Mouse (Mus musculus): ENCODE measurements at regions not wholly inside any gene's neighbourhood (a gene's known extent, or its start where the extent isn't known, plus 50 kb on each side); places are given as distances from the start of the nearest gene placed in this dataset.

DNA sequence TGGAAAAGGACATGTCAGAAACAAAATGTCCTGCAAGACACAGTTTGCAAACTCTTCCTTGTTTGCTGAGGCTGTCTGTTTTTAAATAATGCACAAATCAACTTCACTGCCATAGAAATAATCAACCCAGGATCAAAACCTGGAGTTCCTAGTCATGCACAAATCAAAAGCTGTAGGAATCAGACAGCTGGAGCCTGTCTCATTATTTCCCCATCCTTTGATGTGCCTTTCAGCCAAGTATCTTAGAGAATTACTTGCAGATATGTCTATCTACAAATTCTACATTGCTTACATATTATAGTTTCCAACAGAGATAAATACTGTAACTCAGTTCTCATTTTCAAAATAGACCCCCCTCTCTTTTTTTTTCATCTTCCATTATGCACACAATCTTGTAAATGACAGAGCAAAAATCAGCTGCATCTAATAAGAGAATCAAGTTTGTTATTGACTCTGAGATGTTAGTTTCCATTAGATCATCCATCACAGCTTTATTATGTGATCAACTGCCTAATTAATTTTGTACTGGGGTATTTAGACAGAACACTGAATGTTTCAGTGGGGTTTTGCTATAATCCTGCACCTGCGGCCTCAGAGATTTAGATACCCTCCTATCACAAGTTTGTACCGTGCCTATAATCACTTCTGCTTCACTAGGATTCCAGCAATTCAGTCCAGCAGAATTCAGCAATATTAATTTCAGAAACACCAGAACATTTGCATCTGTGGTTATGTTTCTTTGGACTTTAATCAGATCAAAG is 798.9 kb upstream of the Tenm2 start:
- H3K36me3 ChIP-seq (ENCODE audit: poor library complexity, severe bottlenecking) = no peaks in the 10 kb centered on the region
- WGBS = 26% methylated on average over 2 of the region's 2 CpGs
- no peak overlapping the region for H3K4me2 ChIP-seq
- ATAC-seq = no peak
- no peak overlapping the region for H3K4me3 ChIP-seq
- no peaks in the 10 kb centered on the region for H3K27me3 ChIP-seq
- H3K9me3 ChIP-seq (replicated peaks) = no peaks in the 10 kb centered on the region
- no peak overlapping the region for H3K9ac ChIP-seq
- 0 out of 2 replicates have a peak, but pooled peaks cover 3% of the 10 kb centered on the region for H3K4me1 ChIP-seq
- no peak overlapping the region for H3K27ac ChIP-seq

DNA sequence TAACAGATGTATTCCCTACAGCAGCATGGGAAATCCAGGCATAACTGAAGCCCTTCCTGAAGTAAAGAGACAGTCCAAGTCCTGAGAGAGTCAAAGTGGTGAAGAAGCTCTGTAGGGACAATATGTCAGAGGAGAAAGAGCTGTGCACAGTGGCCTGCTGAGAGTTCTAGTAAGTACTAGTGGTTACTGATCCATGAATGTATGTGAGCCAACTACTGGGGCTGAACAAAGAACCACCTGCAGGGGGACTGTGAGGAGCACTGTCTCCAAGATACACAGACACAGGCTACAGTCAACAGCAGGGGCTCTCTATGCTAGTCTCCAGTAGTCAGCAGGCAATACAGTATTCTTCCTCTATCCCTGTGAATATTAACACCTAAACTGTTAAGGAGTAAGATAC is 785.9 kb upstream of the Tenm2 start:
- Histone ChIP-seq H3K36me3 (ENCODE audit: poor library complexity, severe bottlenecking) (no peaks in the 10 kb centered on the region), H3K4me3 (no peak overlapping the region), H3K27me3 (no peaks in the 10 kb centered on the region), H3K9me3 (replicated peaks) (no peaks in the 10 kb centered on the region), H3K4me1 (no peaks in the 10 kb centered on the region), H3K9ac (no peak overlapping the region), H3K4me2 (no peak overlapping the region), H3K27ac (no peak overlapping the region)
- no peak for ATAC-seq

DNA sequence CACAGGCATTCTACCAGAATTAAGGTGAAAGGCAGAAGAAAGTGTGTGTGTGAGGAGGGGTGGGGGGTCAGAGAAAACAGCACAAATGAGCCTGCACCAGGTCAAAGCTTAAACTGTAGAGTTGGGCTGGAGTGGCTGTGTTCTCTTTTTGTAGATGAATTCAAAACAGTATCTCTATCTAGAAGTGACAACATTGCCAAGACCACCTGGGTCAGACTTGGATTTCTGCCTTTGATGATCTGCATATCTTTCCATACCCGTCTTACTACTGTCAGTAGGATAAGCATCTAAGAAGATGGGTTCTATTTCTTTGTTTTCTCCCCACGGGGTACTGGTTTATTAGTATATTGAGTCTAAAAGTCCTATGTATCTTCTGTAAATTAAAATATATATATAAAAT is 742.4 kb upstream of the Tenm2 start:
- Histone ChIP-seq H3K4me1 (no peaks in the 10 kb centered on the region), H3K27me3 (no peaks in the 10 kb centered on the region), H3K4me2 (no peak overlapping the region), H3K36me3 (ENCODE audit: poor library complexity, severe bottlenecking) (no peaks in the 10 kb centered on the region), H3K9me3 (replicated peaks) (no peaks in the 10 kb centered on the region), H3K27ac (no peak overlapping the region), H3K9ac (no peak overlapping the region), H3K4me3 (no peak overlapping the region)
- no peak for ATAC-seq
- 92% methylated on average over 2 of the region's 2 CpGs for WGBS

DNA sequence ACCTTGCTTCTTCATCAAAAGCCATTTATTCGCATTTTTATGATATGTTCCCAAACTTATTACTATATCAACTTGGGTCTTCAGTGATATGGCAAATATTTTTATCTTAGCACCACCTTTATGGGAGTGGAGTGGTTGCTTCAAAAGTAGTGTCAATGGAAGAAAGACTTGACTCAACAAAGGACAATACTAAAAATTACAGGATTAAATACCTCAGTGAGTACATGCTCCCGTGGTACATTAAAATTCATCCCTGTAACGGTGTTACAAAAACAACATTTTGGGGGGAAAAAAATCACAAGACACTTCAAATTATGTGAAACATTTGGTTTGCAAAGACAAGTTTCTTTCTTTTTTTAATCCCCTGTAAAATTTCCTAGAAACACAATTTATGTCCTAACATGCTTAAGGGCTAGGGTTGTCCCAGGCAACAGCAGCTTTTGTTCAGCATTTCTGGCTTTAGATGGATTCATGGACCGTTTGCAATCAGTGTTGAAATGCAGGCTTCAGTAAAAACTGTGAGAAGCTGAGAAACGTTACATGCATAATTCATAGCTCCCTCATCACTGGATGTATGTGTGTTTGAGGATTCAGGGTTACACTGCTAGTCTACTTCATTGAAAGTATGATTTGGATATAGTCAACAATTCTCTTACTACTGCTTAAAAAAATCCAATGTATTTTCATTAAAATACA is 700.8 kb upstream of the Tenm2 start:
- no peak overlapping the region for H3K4me2 ChIP-seq
- 41% methylated on average over 5 of the region's 5 CpGs for WGBS
- no peaks in the 10 kb centered on the region for H3K36me3 ChIP-seq (ENCODE audit: poor library complexity, severe bottlenecking)
- H3K4me1 ChIP-seq = no peaks in the 10 kb centered on the region; the same call in 1 of the 2 replicates
- H3K4me3 ChIP-seq = no peak overlapping the region
- H3K9me3 ChIP-seq (replicated peaks) = no peaks in the 10 kb centered on the region
- no peaks in the 10 kb centered on the region for H3K27me3 ChIP-seq
- ATAC-seq = peak; percentile 81
- no peak overlapping the region for H3K27ac ChIP-seq
- no peak overlapping the region for H3K9ac ChIP-seq

DNA sequence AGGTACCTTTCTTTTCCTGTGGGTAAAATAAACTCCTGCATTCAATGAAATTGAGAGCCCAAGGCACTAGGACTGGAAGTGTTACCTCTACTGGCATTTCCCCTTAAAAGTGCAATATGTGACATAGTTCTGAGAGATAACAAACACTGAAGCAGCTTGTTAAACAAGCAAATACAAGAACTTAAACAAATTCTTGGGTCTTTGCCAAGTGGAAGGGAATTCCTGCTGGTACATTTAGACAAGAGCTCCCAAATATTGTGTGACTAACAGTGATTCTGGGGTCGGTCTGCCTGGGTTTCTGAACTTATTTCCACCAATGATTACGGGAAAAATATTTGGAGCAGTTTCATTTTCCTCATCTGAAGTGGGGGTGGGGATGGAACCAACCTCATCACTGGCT is 677.4 kb upstream of the Tenm2 start:
- Histone ChIP-seq H3K4me2 (no peak overlapping the region), H3K36me3 (ENCODE audit: poor library complexity, severe bottlenecking) (no peaks in the 10 kb centered on the region), H3K27me3 (no peaks in the 10 kb centered on the region), H3K27ac (no peak overlapping the region), H3K4me1 (no peaks in the 10 kb centered on the region), H3K9me3 (replicated peaks) (no peaks in the 10 kb centered on the region), H3K4me3 (no peak overlapping the region), H3K9ac (no peak overlapping the region)
- no peak for ATAC-seq
- WGBS = 77% methylated on average over 2 of the region's 2 CpGs

DNA sequence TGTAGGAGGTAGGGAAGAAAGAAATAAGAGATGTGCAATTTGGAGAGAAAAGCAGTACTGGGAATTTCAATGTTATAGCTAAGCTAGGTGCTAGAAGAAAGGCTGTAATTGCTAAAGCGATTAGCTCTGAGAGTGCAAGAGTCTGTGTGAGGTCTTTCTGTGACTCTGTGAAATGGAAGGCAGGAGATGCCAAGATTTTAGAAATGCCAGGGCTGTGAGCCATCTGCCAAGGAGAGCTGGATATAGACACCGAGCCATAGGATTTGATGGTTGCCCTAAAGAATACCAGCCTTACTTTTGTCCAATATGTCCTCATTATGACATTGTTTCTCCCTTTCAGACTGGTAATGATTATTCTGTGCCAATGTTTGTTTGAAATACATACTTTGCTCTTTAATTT is 669.2 kb upstream of the Tenm2 start:
- WGBS = 76% methylated on average over 2 of the region's 2 CpGs
- H3K36me3 ChIP-seq (ENCODE audit: poor library complexity, severe bottlenecking) = no peaks in the 10 kb centered on the region
- no peak overlapping the region for H3K4me2 ChIP-seq
- ATAC-seq = 0 out of 2 replicates have a peak, but pooled peaks have one; percentile 36
- no peaks in the 10 kb centered on the region for H3K4me1 ChIP-seq
- H3K9ac ChIP-seq = no peak overlapping the region
- no peak overlapping the region for H3K4me3 ChIP-seq
- no peak overlapping the region for H3K27ac ChIP-seq
- no peaks in the 10 kb centered on the region for H3K9me3 ChIP-seq (replicated peaks)
- no peaks in the 10 kb centered on the region for H3K27me3 ChIP-seq

DNA sequence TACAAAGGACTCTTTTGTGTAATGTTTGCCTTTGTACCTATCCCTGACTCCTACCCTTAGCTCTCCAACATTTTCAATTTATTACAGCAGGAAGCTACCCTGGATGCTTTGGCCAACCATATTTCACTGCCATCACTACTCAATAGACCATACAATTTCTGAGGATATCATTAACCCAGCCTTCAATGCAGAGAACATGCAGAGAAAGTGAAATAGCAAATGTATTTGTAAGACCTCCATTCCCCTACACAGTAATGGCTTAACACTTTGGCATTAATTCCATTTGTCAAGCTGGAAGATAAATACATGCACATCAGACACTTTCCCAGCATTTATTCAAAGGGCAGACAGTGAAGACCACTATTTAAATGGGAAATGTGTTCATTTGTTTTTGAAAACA is 661.9 kb upstream of the Tenm2 start:
- H3K36me3 ChIP-seq (ENCODE audit: poor library complexity, severe bottlenecking) = no peaks in the 10 kb centered on the region
- H3K4me3 ChIP-seq = no peak overlapping the region
- H3K4me1 ChIP-seq = no peaks in the 10 kb centered on the region
- no peaks in the 10 kb centered on the region for H3K27me3 ChIP-seq
- H3K9ac ChIP-seq = no peak overlapping the region
- no peak overlapping the region for H3K4me2 ChIP-seq
- no peak overlapping the region for H3K27ac ChIP-seq
- 0 out of 2 replicates have a peak, but pooled peaks have one; percentile 24 for ATAC-seq
- no peaks in the 10 kb centered on the region for H3K9me3 ChIP-seq (replicated peaks)

DNA sequence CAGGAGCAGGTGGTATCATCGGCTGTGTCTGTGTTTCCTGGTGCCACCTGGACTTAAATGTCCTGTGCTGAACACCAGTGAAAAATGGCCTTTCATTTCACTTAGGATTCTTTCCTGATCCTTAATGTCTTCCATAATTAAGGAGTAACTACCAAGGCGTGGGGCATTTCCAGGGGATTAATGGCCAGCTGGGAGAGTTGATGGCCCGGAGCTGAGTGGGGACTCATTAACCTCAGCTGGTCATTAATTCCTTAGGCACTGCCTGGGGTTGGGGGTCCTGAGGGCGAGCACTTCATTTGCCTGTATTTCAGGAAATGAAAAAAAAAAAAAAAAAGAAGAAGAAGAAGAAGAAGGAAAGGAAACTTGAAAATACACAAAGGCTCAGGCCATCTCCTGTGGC is 647.0 kb upstream of the Tenm2 start:
- Histone ChIP-seq H3K4me2 (no peak overlapping the region), H3K27ac (no peak overlapping the region), H3K4me3 (no peak overlapping the region), H3K27me3 (no peaks in the 10 kb centered on the region), H3K36me3 (ENCODE audit: poor library complexity, severe bottlenecking) (no peaks in the 10 kb centered on the region), H3K4me1 (peaks cover 2% of the 10 kb centered on the region; the same call in 1 of the 2 replicates), H3K9ac (no peak overlapping the region), H3K9me3 (replicated peaks) (no peaks in the 10 kb centered on the region)
- ATAC-seq = no peak
- WGBS = 33% methylated on average over 4 of the region's 4 CpGs

DNA sequence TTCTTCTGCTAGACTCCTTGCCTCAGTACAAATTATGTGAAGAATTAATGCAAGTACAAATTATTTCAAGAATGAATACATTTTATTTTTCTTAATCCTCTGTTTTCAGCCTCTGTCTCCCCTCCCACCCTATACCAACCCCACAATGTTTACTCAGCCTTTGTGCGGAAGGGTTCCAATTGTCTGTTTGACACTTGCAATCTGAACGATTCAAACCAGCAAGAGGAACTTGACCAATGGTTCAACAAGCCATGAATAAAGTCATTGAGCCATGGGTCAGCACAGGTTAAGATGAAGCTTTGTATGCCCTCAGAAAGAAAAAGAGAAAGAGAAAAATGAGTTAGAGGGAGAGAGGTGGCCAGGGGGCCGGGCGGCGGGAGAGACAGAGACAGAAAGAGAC is 601.5 kb upstream of the Tenm2 start:
- Histone ChIP-seq H3K4me3 (no peak overlapping the region), H3K9ac (no peak overlapping the region), H3K36me3 (ENCODE audit: poor library complexity, severe bottlenecking) (no peaks in the 10 kb centered on the region), H3K4me1 (no peaks in the 10 kb centered on the region), H3K27me3 (0 out of 2 replicates have a peak, but pooled peaks cover under 1% of the 10 kb centered on the region), H3K4me2 (no peak overlapping the region), H3K9me3 (replicated peaks) (0 out of 2 replicates have a peak, but pooled peaks cover 4% of the 10 kb centered on the region), H3K27ac (no peak overlapping the region)
- 43% methylated on average over 5 of the region's 5 CpGs for WGBS
- no peak for ATAC-seq

DNA sequence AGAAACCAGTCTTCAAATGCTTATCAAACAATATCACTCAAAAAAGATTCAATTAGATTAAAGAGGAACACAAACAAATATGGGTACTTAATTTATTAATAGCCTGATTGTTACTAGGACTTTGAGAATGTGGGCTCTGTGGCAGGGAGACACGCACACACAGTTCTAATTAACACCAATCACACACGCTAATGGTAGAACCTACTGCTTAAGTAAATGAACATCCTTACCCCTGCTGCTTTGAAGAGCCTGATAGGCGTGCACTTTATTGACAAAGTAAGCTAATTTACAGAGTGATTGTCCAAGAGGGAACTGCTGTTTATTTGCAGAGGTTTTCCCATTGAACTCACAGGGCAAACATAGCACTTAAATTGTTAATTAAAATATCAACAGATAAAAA is 595.2 kb upstream of the Tenm2 start:
- WGBS = 25% methylated on average over 3 of the region's 3 CpGs

DNA sequence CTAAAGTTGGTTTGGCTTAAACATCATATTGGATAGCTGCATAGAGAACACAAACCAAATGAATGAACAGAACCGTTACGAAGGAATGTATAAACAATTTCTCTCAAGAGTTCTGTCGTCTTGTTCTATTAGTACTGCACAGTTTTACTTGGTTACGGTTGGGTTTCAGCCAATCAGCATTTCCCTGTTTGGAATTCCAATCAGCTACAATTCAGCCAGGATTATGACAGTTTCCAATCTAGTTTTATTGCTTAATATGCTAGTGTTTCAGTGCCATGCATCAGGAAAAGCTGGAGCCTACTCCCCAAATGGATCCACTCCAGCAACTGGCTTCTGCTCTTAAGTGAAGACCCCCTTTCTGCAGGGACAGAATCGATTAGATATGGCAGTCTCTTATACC is 571.0 kb upstream of the Tenm2 start:
- Histone ChIP-seq H3K9ac (no peak overlapping the region), H3K36me3 (ENCODE audit: poor library complexity, severe bottlenecking) (no peaks in the 10 kb centered on the region), H3K27me3 (no peaks in the 10 kb centered on the region), H3K4me3 (no peak overlapping the region), H3K27ac (no peak overlapping the region), H3K9me3 (replicated peaks) (no peaks in the 10 kb centered on the region), H3K4me1 (no peaks in the 10 kb centered on the region), H3K4me2 (no peak overlapping the region)
- ATAC-seq = no peak
- 82% methylated on average over 5 of the region's 5 CpGs for WGBS

More for the DNA sequence above, 595.2 kb upstream of the Tenm2 start:
- Histone ChIP-seq H3K4me2 (no peak overlapping the region), H3K27me3 (0 out of 2 replicates have a peak, but pooled peaks cover 4% of the 10 kb centered on the region), H3K9ac (no peak overlapping the region), H3K36me3 (ENCODE audit: poor library complexity, severe bottlenecking) (no peaks in the 10 kb centered on the region), H3K4me1 (no peaks in the 10 kb centered on the region), H3K4me3 (no peak overlapping the region), H3K27ac (no peak overlapping the region), H3K9me3 (replicated peaks) (no peaks in the 10 kb centered on the region)
- ATAC-seq = no peak

DNA sequence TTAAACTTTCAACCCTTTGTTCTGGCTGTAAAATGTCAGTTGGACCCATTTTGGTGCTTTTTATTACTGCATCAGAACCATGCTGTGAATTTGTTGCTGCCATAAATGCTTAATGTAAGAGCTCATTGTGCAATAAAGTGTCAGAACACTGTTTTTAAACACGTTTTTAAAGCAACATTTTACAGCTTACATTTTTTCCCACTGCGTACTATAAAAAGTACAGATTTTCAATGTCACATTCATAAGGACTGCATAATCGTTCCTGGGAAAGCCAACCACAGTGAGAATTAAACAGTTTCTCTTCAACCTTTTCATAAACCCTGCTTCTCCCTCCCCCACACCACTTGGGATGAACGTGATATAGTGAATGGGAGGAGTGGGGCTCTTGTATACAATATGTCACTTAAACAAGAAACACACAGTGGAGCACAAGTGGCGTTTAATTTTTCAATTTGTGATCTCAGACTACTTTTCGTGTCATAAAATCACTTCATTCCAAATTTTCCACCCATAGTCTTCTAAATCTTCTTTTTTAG is 563.1 kb upstream of the Tenm2 start:
- no peak overlapping the region for H3K4me3 ChIP-seq
- no peak overlapping the region for H3K9ac ChIP-seq
- H3K4me2 ChIP-seq = no peak overlapping the region
- no peaks in the 10 kb centered on the region for H3K9me3 ChIP-seq (replicated peaks)
- no peak for ATAC-seq
- H3K4me1 ChIP-seq = no peaks in the 10 kb centered on the region
- no peaks in the 10 kb centered on the region for H3K36me3 ChIP-seq (ENCODE audit: poor library complexity, severe bottlenecking)
- H3K27ac ChIP-seq = no peak overlapping the region
- H3K27me3 ChIP-seq = no peaks in the 10 kb centered on the region
- WGBS = 69% methylated on average over 6 of the region's 6 CpGs

Measured in forebrain, embryonic 13.5 days (tissue).